Mouse (Mus musculus) heart, postnatal 10 days (tissue): ENCODE data around the gene Orc6. TPM values are rescaled to one million over a fixed set of nuclear protein-coding genes. Genes with fewer than 3 reads are reported as not detected.

ENCODE experiments used
- total RNA-seq, 2 experiments: library from RNA; stranded (reverse); gene quantifications; 2 replicates each; pipeline ENCODE4 v1.2.3; 2021

Orc6 gene
- total RNA-seq, 2 experiments from 2014 or later: 16.6 to 16.7 TPM

Other genes with a start within 250 kb of the Orc6 start
- 10 to 100 TPM; 12.6 to 13.0 TPM for gene Fbxw9, start 239.6 kb upstream of the Orc6 start, total RNA-seq
- not detected for gene Gm5741, start 231.7 kb upstream of the Orc6 start, total RNA-seq
- 10 to 100 TPM; 28.0 to 29.5 TPM for gene Dhps, start 227.9 kb upstream of the Orc6 start, total RNA-seq
- gene Wdr83os, start 218.9 kb upstream of the Orc6 start, total RNA-seq: 10 to 100 TPM; 48.5 to 51.6 TPM
- gene Wdr83, start 218.3 kb upstream of the Orc6 start, total RNA-seq: 10 to 100 TPM; 27.4 to 27.7 TPM
- gene Man2b1, start 216.4 kb upstream of the Orc6 start, total RNA-seq: 10 to 100 TPM; 32.5 to 34.6 TPM
- 1 to 10 TPM; 2.5 to 2.8 TPM for gene Zfp791, start 176.5 kb upstream of the Orc6 start, total RNA-seq
- gene Cks1brt, start 147.7 kb upstream of the Orc6 start, total RNA-seq: not detected
- gene Olfr371, start 73.6 kb upstream of the Orc6 start, total RNA-seq: not detected
- gene Vps35, start 170 bp downstream of the Orc6 start, total RNA-seq: 10 to 100 TPM; 70.1 to 77.5 TPM
- gene Mylk3, start 86.7 kb downstream of the Orc6 start, total RNA-seq: 100 to 1,000 TPM; 274 to 314 TPM
- 10 to 100 TPM; 17.9 to 21.6 TPM for gene 4921524J17Rik, start 133.2 kb downstream of the Orc6 start, total RNA-seq
- 10 to 100 TPM; 18.8 to 20.3 TPM for gene Gpt2, start 192.9 kb downstream of the Orc6 start, total RNA-seq